Mouse (Mus musculus) adrenal gland, adult (tissue): ENCODE results near the gene Ndufab1.
A peak's percentile ranks its signal among the peaks of the same experiment; 100 is the strongest.

Experiments
- DNase-seq, 2 experiments: peaks; one replicate each; pipeline ENCODE4 v3.0.0; 2022 to 2023; ENCODE audit warnings: low spot score in 1 of 2; ENCODE audit not compliant: inconsistent age in 2 of 2

The Ndufab1 gene

GRCm38 (mm10) chr7:122101747-122102244 is at the start of gene Ndufab1:
Ndufab1 (minus strand) TSS chr7:122101886.
- DNase-seq = peak; percentile 90 to 96

- no peak for DNase-seq
These were observed 39.3 kb upstream of the Ndufab1 start for GRCm38 (mm10) chr7:122140991-122141390.

- DNase-seq = no peak
These were observed 36.5 kb upstream of the Ndufab1 start for GRCm38 (mm10) chr7:122138190-122138589.

GRCm38 (mm10) chr7:122137071-122137470 is 35.4 kb upstream of the Ndufab1 start:
- DNase-seq = no peak

GRCm38 (mm10) chr7:122135070-122135469 is 33.4 kb upstream of the Ndufab1 start:
- DNase-seq = peak in 1 of 2 experiments; percentile 41

- no peak for DNase-seq
These were observed 31.6 kb upstream of the Ndufab1 start for GRCm38 (mm10) chr7:122133338-122133625.

- DNase-seq = peak; percentile 98 to 99
These were observed 31.0 kb upstream of the Ndufab1 start, which contains the start of the genes Palb2 and Dctn5 for GRCm38 (mm10) chr7:122132497-122133337. Palb2 (minus strand) TSS chr7:122132985. Dctn5 (plus strand) TSS chr7:122133041.

GRCm38 (mm10) chr7:122131834-122132233 is 30.1 kb upstream of the Ndufab1 start:
- DNase-seq = no peak

GRCm38 (mm10) chr7:122126946-122127345 is 25.3 kb upstream of the Ndufab1 start:
- peak in 1 of 2 experiments; percentile 43 for DNase-seq

- no peak for DNase-seq
These were observed 23.9 kb upstream of the Ndufab1 start for GRCm38 (mm10) chr7:122125636-122126035.

- DNase-seq = no peak
These were observed 21.8 kb upstream of the Ndufab1 start for GRCm38 (mm10) chr7:122123518-122123917.

- DNase-seq = no peak
These were observed 6.5 kb upstream of the Ndufab1 start for GRCm38 (mm10) chr7:122108206-122108605.

GRCm38 (mm10) chr7:122101014-122101746 is 506 bp downstream of the Ndufab1 start:
- peak in 1 of 2 experiments; percentile 61 for DNase-seq

- DNase-seq = peak; percentile 31 to 75
These were observed 2.5 kb downstream of the Ndufab1 start for GRCm38 (mm10) chr7:122099222-122099621.

GRCm38 (mm10) chr7:122098009-122098408 is 3.7 kb downstream of the Ndufab1 start:
- DNase-seq = no peak

- peak in 1 of 2 experiments; percentile 24 for DNase-seq
These were observed 6.9 kb downstream of the Ndufab1 start for GRCm38 (mm10) chr7:122094564-122095330.

- peak in 1 of 2 experiments; percentile 35 for DNase-seq
These were observed 14.3 kb downstream of the Ndufab1 start for GRCm38 (mm10) chr7:122087195-122087982.

- DNase-seq = no peak
These were observed 20.6 kb downstream of the Ndufab1 start for GRCm38 (mm10) chr7:122081071-122081470.

GRCm38 (mm10) chr7:122079798-122080554 is 21.7 kb downstream of the Ndufab1 start:
- DNase-seq = no peak

- DNase-seq = no peak
These were observed 27.3 kb downstream of the Ndufab1 start for GRCm38 (mm10) chr7:122074374-122074773.
